Comparison of ENCODE assay signal across 9 mouse cellular contexts in the genomic region with DNA sequence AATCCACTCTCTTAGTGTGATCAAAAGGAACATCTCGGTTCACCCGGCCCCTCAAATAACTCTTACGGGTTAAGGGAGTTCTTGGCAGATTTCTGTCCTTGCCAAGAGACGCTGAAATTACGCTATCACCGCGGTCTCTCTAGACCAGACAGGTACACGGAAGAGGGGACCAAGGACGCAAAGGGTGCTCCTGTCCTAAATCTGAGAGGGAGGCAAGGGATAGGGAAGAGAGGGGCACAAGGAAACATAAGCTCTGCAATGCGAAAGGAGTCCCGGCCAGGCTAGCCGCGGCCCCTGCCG. TPM values are rescaled to one million over a fixed set of nuclear protein-coding genes. Genes with fewer than 3 reads are reported as not detected.
DNase-seq lines count a peak whose midpoint lies in the region; ATAC-seq lines count a peak whose summit lies in the region.
"Had no signal": no experiment of that assay in that cellular context is flagged by ENCODE, and none has a peak within 500 bp of the region (broad histone marks: within the 10 kb centered on the region; RNA-seq: fewer than 3 reads in every experiment).

No protein-coding gene starts in this region.

- peak overlapping the region; percentile 98 for H3K4me2 ChIP-seq in kidney, embryonic 15.5 days
- peak overlapping the region; percentile 98 for H3K4me2 ChIP-seq in hindbrain, embryonic 14.5 days (replicated peaks)
- H3K4me2 ChIP-seq in midbrain, embryonic 15.5 days = peak overlapping the region; percentile 99

- H3K9ac ChIP-seq in kidney, embryonic 15.5 days = peak overlapping the region; percentile 51
- peak overlapping the region; percentile 55 for H3K9ac ChIP-seq in hindbrain, embryonic 14.5 days
- peak overlapping the region; percentile 41; the same call in 1 of the 2 replicates for H3K9ac ChIP-seq in midbrain, embryonic 15.5 days

- peak; percentile 38 for ATAC-seq in kidney, embryonic 15.5 days (replicated peaks; ENCODE audit: low FRiP score)
- no peak; the same call in 1 of the 2 replicates for ATAC-seq in hindbrain, embryonic 14.5 days (ENCODE audit: low FRiP score)
- ATAC-seq in midbrain, embryonic 15.5 days (replicated peaks) = peak; percentile 57
- ATAC-seq in cerebellum, adult (ENCODE audit: insufficient number of reproducible peaks, low FRiP score, low TSS enrichment) = no peak
- ATAC-seq in erythroid progenitor cell, adult 5-6 weeks (replicated peaks; ENCODE audit: low FRiP score, poor library complexity, severe bottlenecking) = no peak

- H3K4me3 ChIP-seq in kidney, embryonic 15.5 days (replicated peaks) = peak overlapping the region; percentile 59
- H3K4me3 ChIP-seq in hindbrain, embryonic 14.5 days (replicated peaks; ENCODE audit: low read length) = peak overlapping the region; percentile 53
- peak overlapping the region; percentile 56 for H3K4me3 ChIP-seq in midbrain, embryonic 15.5 days

- H3K27me3 ChIP-seq in kidney, embryonic 15.5 days = peaks cover 36% of the 10 kb centered on the region
- peaks cover 52% of the 10 kb centered on the region for H3K27me3 ChIP-seq in hindbrain, embryonic 14.5 days (ENCODE audit: control insufficient read depth, insufficient read depth, low read length)
- peaks cover 43% of the 10 kb centered on the region for H3K27me3 ChIP-seq in midbrain, embryonic 15.5 days (replicated peaks)

- WGBS in kidney, embryonic 15.5 days = 1% methylated on average over 14 of the region's 14 CpGs
- 2% methylated on average over 14 of the region's 14 CpGs for WGBS in hindbrain, embryonic 14.5 days
- WGBS in midbrain, embryonic 15.5 days = under 1% methylated on average over 13 of the region's 14 CpGs

- no peaks in the 10 kb centered on the region for H3K9me3 ChIP-seq in kidney, embryonic 15.5 days (replicated peaks)
- no peaks in the 10 kb centered on the region for H3K9me3 ChIP-seq in hindbrain, embryonic 14.5 days (ENCODE audit: control insufficient read depth, low read length)
- H3K9me3 ChIP-seq in midbrain, embryonic 15.5 days = no peaks in the 10 kb centered on the region

- no peak for DNase-seq in kidney, adult 18-20 months
- peak; percentile 61 for DNase-seq in embryo, embryonic 9.5 days (ENCODE audit: extremely low spot score)
- DNase-seq in hindbrain, embryonic 14.5 days (ENCODE audit: low spot score) = no peak
- no peak for DNase-seq in right cerebral cortex, postnatal 36 days (ENCODE audit: low spot score in 2 of 2)

- no peak overlapping the region for H3K27ac ChIP-seq in kidney, embryonic 15.5 days
- H3K27ac ChIP-seq in hindbrain, embryonic 14.5 days = no peak overlapping the region
- no peak overlapping the region for H3K27ac ChIP-seq in midbrain, embryonic 15.5 days

- H3K4me1 ChIP-seq in kidney, embryonic 15.5 days = peaks cover 20% of the 10 kb centered on the region
- peaks cover 3% of the 10 kb centered on the region; the same call in 1 of the 2 replicates for H3K4me1 ChIP-seq in hindbrain, embryonic 14.5 days (replicated peaks; ENCODE audit: control insufficient read depth, insufficient read depth, low read length)
- peaks cover 19% of the 10 kb centered on the region for H3K4me1 ChIP-seq in midbrain, embryonic 15.5 days

- H3K36me3 ChIP-seq in kidney, embryonic 15.5 days = no peaks in the 10 kb centered on the region
- H3K36me3 ChIP-seq in hindbrain, embryonic 14.5 days (replicated peaks; ENCODE audit: control insufficient read depth, insufficient read depth) = no peaks in the 10 kb centered on the region
- no peaks in the 10 kb centered on the region for H3K36me3 ChIP-seq in midbrain, embryonic 15.5 days (replicated peaks)

RNA-seq across cellular contexts. Expression of a gene that starts 1.8 kb away (rescaled TPM):
- 7.4 and 7.9 TPM in 2 replicates for polyA plus RNA-seq in kidney, embryonic 15.5 days (2015; fragmentation: Nextera tagmentation; extraction: Ambion mirVana)
- polyA plus RNA-seq in hindbrain, embryonic 14.5 days (2014; fragmentation: Nextera tagmentation; extraction: Ambion mirVana) = 1.2 and 1.3 TPM in 2 replicates
- polyA plus RNA-seq in midbrain, embryonic 15.5 days (2015; fragmentation: Nextera tagmentation; extraction: Ambion mirVana) = 0.47 and 0.59 TPM in 2 replicates
- total RNA-seq in erythroid progenitor cell, adult 5-6 weeks (2015; ENCODE audit: low replicate concordance) = not detected in 2 replicates
- not detected in 2 replicates for total RNA-seq in erythroid progenitor cell, adult 5-6 weeks (2017; ENCODE audit: low replicate concordance)
- total RNA-seq: common myeloid progenitor, adult 5-6 weeks had no signal

RNA-seq across cellular contexts. Expression of a gene that starts 59.7 kb away (rescaled TPM):
- not detected in 2 replicates for polyA plus RNA-seq in kidney, embryonic 15.5 days (2015; fragmentation: Nextera tagmentation; extraction: Ambion mirVana)
- not detected in 2 replicates for polyA plus RNA-seq in hindbrain, embryonic 14.5 days (2014; fragmentation: Nextera tagmentation; extraction: Ambion mirVana)
- not detected in 2 replicates for polyA plus RNA-seq in midbrain, embryonic 15.5 days (2015; fragmentation: Nextera tagmentation; extraction: Ambion mirVana)
- total RNA-seq in erythroid progenitor cell, adult 5-6 weeks (2015; ENCODE audit: low replicate concordance) = not detected in 2 replicates
- not detected in 2 replicates for total RNA-seq in erythroid progenitor cell, adult 5-6 weeks (2017; ENCODE audit: low replicate concordance)
- total RNA-seq: common myeloid progenitor, adult 5-6 weeks had no signal

Comparison
In these comparisons a context has a peak if more than half of its experiments do, and no peak if none do; other contexts are left out.
1. ATAC-seq: peak in kidney, embryonic 15.5 days (single experiment) and midbrain, embryonic 15.5 days (single experiment); none in hindbrain, embryonic 14.5 days (single experiment), cerebellum, adult (single experiment) and erythroid progenitor cell, adult 5-6 weeks (single experiment).
2. Peak in every context shown above with its lines, with median percentiles within 50 percentile points of each other: H3K4me2 ChIP-seq, H3K4me3 ChIP-seq and H3K9ac ChIP-seq.